Mouse (Mus musculus) B cell, adult 2 months (primary cell): Measurements from ENCODE around the gene Nmt1.

Source experiments
- DNase-seq, 2 experiments: peaks; one replicate each; pipeline ENCODE4 v3.0.0; 2022

Gene Nmt1

GRCm38 (mm10) chr11:103006286-103007000, 21.5 kb upstream of the Nmt1 start:
- DNase-seq, result no peak

DNA sequence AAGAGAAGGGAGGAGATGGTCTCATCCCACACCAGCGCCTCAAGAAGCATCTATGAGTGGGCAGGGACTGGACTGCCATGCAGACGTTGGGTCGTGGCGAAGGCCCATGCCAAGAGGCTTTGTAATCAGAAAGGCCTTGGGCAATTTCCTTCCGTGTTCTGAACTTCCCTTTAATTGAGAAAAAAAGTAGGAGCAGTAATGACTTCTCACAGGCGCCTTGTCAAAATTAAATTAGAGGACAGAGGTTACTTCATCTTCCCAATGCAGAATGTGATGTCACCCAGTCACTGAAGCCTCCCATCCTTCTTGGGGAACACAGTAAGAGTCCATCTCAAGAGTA, 21.0 kb upstream of the Nmt1 start:
- DNase-seq, result no peak

DNA sequence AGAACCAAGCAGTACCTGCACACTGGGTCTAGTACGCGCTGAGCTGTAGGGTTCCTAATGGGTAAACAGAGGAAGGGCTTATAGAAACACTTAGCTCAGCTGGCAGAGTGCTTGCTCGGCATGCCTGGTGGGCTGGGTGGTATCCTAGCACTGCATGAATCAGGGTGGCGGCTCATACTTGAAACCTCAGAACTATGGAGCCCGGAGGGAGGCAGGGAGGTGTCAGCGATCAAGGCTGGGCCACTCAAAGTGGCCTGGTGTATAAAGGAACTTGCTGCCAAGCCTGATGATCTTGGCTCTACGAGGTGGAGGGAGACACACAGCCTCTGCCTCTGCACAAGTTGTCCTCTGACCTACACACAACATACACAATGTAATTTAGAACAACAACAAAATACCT, 19.4 kb upstream of the Nmt1 start:
- DNase-seq, result no peak

DNA sequence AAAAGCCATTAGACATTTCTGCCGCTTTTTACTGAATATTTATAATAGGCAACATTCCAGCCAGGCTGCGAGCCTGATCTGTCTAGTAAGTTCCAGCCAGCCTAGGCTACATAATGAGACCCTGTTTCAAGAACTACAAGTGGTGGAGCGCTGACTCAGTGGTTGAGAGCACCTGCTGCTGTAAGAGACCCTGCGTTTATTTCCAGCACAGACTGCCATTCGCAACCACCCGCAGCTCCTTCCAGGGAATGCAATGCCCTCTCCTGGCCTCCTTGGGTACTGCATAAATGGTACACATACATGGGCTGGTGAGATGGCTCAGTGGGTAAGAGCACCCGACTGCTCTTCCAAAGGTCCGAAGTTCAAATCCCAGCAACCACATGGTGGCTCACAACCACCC, 18.8 kb upstream of the Nmt1 start:
- DNase-seq, result peak; percentile 60 to 61

DNA sequence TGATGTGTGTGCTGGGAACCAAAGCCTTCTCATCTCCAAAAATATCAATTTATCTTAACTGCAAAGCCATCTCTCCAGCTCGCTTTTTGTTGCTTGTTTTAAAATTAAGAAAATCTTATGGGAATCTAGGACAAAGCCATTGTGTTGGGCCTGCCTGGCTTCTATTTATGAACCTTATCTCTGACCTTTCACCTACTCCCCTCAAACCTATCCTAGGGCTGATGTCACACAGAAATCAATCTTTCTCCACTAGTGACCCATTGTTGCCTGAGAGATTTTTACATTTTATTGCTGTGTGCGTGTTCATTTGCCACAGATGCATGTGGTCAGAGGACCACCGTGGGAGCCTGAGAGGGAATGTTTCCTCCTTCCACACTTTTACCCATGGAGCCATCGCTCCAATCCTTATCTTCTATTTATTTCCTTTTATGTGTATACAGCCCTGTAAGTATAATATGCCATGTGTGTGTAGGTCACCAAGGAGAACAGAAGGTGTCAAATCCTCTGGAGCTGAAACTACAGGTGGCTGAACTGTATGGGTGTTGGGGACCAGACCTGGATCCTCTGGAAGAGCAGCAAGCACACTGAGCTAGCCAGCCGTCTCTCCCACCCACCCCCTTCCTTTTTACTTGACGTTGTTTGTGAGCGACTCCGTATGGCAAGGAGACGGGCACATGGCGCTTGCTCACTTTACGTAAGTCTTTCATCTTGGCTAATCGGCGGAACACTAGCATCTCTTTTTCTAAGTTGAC, 17.4 kb upstream of the Nmt1 start:
- no peak for DNase-seq

- no peak for DNase-seq
Observed at GRCm38 (mm10) chr11:103011206-103011497, 16.8 kb upstream of the Nmt1 start.

- DNase-seq, result no peak
Observed at GRCm38 (mm10) chr11:103015881-103016825, 11.8 kb upstream of the Nmt1 start.

GRCm38 (mm10) chr11:103016930-103017329, 11.1 kb upstream of the Nmt1 start:
- peak; percentile 96 to 97 for DNase-seq

DNA sequence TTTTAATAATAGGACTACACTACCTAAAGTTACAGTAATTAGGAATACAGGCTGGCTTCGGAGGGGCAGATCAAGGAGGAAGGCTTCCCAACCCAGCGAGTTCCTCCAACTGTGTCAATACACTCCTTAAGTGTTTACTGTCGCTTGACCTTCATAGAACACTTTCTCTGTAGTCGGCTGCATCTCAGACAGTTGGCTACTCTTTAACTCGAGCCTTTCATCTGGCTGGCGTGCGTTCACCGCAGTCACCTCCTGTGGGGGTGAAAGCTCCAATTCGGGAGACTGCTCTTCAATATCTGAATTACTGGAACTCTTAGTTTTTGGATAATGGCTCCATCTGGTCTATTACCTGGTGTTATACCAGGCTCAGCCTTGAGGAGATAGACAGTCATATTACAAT, 10.3 kb upstream of the Nmt1 start:
- no peak for DNase-seq

DNA sequence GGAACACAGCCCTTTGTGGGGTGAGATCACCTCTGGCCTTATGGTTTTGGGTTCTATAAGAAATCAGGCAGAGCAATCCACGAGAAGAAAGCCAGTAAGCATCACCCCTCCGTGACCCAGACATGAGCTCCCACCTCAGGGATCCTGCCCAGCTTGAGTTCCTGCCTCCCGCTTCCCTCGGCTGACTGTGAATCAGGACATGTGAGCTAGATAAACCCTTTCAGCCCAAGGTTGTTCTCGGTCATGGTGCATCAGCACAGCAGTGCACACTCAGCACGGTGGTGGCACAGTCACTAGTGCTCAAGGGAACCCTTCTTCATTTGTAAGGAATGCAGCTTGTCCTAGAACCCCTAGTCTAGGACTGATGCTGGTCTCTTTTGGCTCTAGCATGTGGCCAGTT, 9.1 kb upstream of the Nmt1 start:
- no peak for DNase-seq

DNA sequence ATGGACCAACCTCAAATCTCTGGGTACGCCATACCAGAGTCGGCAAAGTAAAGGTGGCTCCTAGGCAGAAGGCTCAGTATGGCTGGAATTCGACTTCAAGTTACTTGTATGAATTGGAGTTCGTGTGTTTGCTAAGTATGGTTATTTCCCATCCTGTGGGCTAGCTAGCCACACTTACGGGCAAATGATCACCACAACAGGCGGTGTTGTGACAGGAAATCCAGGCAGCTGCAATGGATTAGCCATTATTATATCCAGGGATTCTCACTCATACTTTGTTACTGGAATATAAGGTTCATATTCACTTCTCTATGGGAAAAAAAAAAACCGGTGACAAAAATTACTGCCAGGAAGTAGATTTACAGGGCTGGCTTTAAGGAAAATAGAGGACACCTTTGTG, 8.7 kb upstream of the Nmt1 start:
- DNase-seq, result no peak

- DNase-seq, result no peak
Observed at GRCm38 (mm10) chr11:103020713-103021335, 7.2 kb upstream of the Nmt1 start.

DNA sequence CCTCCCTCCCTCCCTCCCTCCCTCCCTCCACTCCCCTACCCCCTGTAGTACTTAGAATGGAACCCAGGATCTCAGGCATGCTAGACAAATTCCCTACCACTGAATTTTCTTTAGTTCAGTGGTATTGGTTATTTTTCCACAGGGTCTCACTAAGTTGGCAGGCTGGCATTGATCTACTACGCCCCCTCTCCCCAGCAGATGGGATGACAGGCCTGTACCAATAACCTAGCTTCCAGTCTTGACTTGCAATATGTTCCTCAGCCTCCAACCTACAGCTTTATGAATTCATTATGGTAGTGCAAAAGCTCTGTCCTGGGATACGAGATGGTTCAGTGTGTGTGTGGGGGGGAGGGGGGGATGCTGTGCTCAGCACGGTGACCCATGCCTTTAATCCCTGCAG, 4.0 kb upstream of the Nmt1 start:
- no peak for DNase-seq

GRCm38 (mm10) chr11:103026901-103027300, 1.1 kb upstream of the Nmt1 start:
- DNase-seq, result no peak

DNA sequence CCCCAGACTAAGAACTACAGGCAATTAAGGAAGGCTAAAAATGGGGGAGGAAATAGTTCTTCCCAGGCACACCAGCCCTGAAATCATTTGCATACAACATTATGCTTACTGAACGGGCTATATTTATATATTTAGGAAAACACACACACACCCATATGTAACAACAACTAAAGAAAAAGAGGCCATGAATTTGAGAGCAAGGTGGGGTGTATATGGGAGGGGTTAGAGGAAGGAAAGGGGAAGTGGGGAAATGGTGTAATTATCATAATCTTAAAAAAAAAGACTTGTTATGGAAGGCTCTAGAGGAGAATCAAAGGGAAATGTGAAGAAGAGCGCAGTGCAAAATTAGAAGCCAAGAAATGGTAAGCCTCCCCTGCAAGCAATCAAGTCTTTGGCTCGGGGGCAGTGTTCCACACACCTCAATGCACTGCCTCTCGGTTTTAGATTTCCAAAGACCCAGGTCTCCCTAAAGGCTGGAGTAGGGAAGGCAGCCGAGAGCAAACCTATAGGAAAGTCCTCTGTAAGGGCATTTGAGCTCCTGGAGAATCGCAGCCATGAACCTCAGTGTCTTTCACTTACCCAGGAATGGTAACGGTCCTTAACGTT, 317 bp upstream of the Nmt1 start:
- DNase-seq, result no peak

GRCm38 (mm10) chr11:103033030-103033429, 5.0 kb downstream of the Nmt1 start:
- DNase-seq, result no peak

- DNase-seq, result no peak
Observed at GRCm38 (mm10) chr11:103035007-103035406, 7.0 kb downstream of the Nmt1 start.

- DNase-seq, result no peak
Observed at GRCm38 (mm10) chr11:103036881-103037465, 9.0 kb downstream of the Nmt1 start.

GRCm38 (mm10) chr11:103038037-103038436, 10.0 kb downstream of the Nmt1 start:
- no peak for DNase-seq

- DNase-seq, result no peak
Observed at GRCm38 (mm10) chr11:103042828-103043227, 14.8 kb downstream of the Nmt1 start.

DNA sequence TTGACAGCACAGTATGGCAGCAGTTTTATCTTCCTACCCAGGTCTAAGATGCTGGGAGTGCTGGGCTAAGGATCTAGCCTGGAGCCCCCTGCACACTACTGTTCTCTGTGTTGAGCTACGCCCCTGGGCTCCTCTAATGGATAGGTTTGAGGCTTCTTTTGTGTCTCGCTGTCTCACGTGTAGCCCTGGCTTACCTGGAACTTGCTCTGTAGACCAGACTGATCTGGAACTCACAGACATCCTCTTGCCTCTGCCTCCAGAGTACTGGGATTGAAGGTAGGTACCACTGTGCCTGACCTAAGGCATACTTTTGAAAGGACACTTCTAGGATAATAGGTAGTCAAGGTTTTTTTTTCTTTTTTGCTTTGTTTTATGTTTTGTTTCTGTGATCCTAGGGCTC, 16.0 kb downstream of the Nmt1 start:
- no peak for DNase-seq

DNA sequence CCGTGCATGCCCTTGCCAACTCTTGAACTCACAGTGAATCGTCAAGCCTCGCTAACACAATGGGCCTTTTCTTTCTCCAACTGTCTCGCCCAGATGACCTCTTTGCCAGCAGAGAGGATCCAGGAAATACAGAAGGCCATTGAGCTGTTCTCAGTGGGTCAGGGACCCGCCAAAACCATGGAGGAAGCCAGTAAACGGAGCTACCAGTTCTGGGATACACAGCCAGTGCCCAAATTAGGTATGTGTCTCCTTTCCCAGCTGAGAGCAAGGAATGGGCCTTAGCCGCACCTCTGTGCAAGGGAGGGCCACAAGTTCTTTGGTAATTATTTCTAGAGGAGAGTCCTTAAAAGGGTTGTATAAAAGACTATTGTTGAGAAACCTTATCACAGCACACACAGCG, 18.3 kb downstream of the Nmt1 start:
- DNase-seq, result no peak

DNA sequence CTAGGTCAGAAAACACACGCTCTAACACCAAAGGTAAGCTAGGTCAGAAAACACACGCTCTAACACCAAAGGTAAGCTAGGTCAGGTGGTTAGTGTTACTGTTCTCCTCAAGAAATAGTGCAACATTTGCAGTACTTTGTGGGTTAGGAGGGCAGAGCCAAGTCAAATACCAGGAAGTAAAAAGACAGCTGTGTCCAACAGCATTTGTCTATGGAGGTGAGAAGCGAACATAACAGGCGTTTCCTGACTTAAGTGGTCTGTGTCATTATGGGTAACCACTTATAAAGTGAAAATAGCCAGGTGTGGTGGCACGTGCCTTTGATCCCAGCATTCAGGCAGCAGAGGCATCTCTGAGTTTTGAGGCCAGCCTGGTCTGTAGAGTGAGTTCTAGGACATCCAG, 21.6 kb downstream of the Nmt1 start:
- DNase-seq, result no peak
